Comparison of ENCODE assay signal across 22 mouse cellular contexts in the genomic region with DNA sequence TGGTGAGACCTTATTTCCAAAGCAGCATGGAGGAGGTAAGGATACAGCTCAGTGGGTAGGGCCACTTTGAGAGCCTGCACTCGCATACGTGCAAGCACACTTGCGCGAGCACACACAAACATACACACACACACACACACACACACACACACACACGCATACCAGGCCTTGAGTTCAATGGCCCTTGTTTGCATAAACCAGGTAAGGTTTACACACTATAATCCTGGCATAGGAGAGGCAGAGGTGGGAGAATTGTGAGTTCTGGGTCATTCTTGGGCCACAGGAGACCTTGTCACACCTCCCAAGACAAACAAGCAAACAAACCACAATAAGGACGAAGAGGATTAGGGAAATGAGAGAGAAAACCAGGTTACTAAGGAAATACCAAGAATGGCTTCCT. TPM values are rescaled to one million over a fixed set of nuclear protein-coding genes. Genes with fewer than 3 reads are reported as not detected.
DNase-seq lines count a peak whose midpoint lies in the region; ATAC-seq and TF ChIP-seq lines count a peak whose summit lies in the region.
"Had no signal": no experiment of that assay in that cellular context is flagged by ENCODE, and none has a peak within 500 bp of the region (broad histone marks: within the 10 kb centered on the region; RNA-seq: fewer than 3 reads in every experiment).

No protein-coding gene starts in this region.

- H3K4me1 ChIP-seq in heart, embryonic 16.5 days (ENCODE audit: control insufficient read depth, insufficient read depth, low read length) = peaks cover 23% of the 10 kb centered on the region
- peaks cover 14% of the 10 kb centered on the region for H3K4me1 ChIP-seq in stomach, embryonic 16.5 days (ENCODE audit: control insufficient read depth, insufficient read depth, low read length)
- peaks cover 7% of the 10 kb centered on the region; the same call in 1 of the 2 replicates for H3K4me1 ChIP-seq in hindbrain, embryonic 13.5 days (replicated peaks)
- H3K4me1 ChIP-seq: forebrain, embryonic 10.5 days; limb, embryonic 13.5 days; liver, embryonic 13.5 days; midbrain, embryonic 12.5 days had no signal

- intact Hi-C loops in gastrocnemius, adult 2 months (cut with DNase I) = no loop called here
- intact Hi-C loops in heart, postnatal 25 days (cut with DNase I) = no loop called here

- peak overlapping the region; percentile 97 for H3K27ac ChIP-seq in gastrocnemius, adult 2 months
- H3K27ac ChIP-seq in heart, embryonic 16.5 days (ENCODE audit: low read length) = peak overlapping the region; percentile 86
- no peak overlapping the region for H3K27ac ChIP-seq in stomach, embryonic 16.5 days (ENCODE audit: low read length)
- no peak overlapping the region for H3K27ac ChIP-seq in hindbrain, embryonic 13.5 days
- H3K27ac ChIP-seq: forebrain, embryonic 10.5 days; hindbrain, embryonic 14.5 days; limb, embryonic 13.5 days; liver, embryonic 13.5 days; midbrain, embryonic 12.5 days had no signal

- 89% methylated on average over 6 of the region's 6 CpGs for WGBS in heart, embryonic 16.5 days
- 69% methylated on average over 6 of the region's 6 CpGs for WGBS in stomach, embryonic 16.5 days
- WGBS in hindbrain, embryonic 13.5 days = 90% methylated on average over 6 of the region's 6 CpGs

- H3K4me3 ChIP-seq in gastrocnemius, adult 2 months = peak overlapping the region; percentile 19
- no peak overlapping the region for H3K4me3 ChIP-seq in heart, embryonic 16.5 days (ENCODE audit: low read length)
- no peak overlapping the region for H3K4me3 ChIP-seq in stomach, embryonic 16.5 days (replicated peaks; ENCODE audit: low read length)
- H3K4me3 ChIP-seq in hindbrain, embryonic 13.5 days = no peak overlapping the region
- H3K4me3 ChIP-seq: forebrain, embryonic 10.5 days; limb, embryonic 13.5 days; liver, embryonic 13.5 days; midbrain, embryonic 12.5 days had no signal

- no peak for TF ChIP-seq CTCF in gastrocnemius, adult 2 months (IDR thresholded peaks at IDR 0.05)

- H3K4me2 ChIP-seq in heart, embryonic 16.5 days (ENCODE audit: low read depth, low read length) = peak overlapping the region; percentile 29; the same call in 1 of the 2 replicates
- no peak overlapping the region for H3K4me2 ChIP-seq in stomach, embryonic 16.5 days (ENCODE audit: low read depth, low read length)
- no peak overlapping the region for H3K4me2 ChIP-seq in hindbrain, embryonic 13.5 days
- H3K4me2 ChIP-seq: hindbrain, embryonic 14.5 days; limb, embryonic 13.5 days; liver, embryonic 13.5 days; midbrain, embryonic 12.5 days had no signal

- no peak for DNase-seq in gastrocnemius, adult 2 months
- no peak for DNase-seq in gastrocnemius, postnatal 25 days
- no peak for DNase-seq in heart, postnatal 25 days (ENCODE audit: low spot score)
- DNase-seq in lung, adult 18-20 months = peak; percentile 47 to 74
- DNase-seq in lung, postnatal 25 days (ENCODE audit: low spot score) = no peak
- DNase-seq: adrenal gland, adult 8-10 months; cerebellum, adult 8-10 months; forebrain, postnatal 0 days; liver, embryonic 13.5 days; retina, postnatal 1 day; right cerebral cortex, postnatal 4 days; thymus, postnatal 25 days had no signal

- H3K9me3 ChIP-seq in heart, embryonic 16.5 days (replicated peaks; ENCODE audit: control insufficient read depth, low read length) = no peaks in the 10 kb centered on the region
- no peaks in the 10 kb centered on the region for H3K9me3 ChIP-seq in stomach, embryonic 16.5 days (replicated peaks; ENCODE audit: control insufficient read depth, low read length)
- H3K9me3 ChIP-seq in hindbrain, embryonic 13.5 days = no peaks in the 10 kb centered on the region
- H3K9me3 ChIP-seq: forebrain, embryonic 10.5 days; liver, embryonic 13.5 days; midbrain, embryonic 12.5 days had no signal

- H3K27me3 ChIP-seq in heart, embryonic 16.5 days (ENCODE audit: control insufficient read depth, insufficient read depth, low read length) = no peaks in the 10 kb centered on the region
- H3K27me3 ChIP-seq in stomach, embryonic 16.5 days (ENCODE audit: control insufficient read depth, insufficient read depth, low read length) = no peaks in the 10 kb centered on the region
- H3K27me3 ChIP-seq in hindbrain, embryonic 13.5 days = no peaks in the 10 kb centered on the region
- H3K27me3 ChIP-seq: limb, embryonic 13.5 days; liver, embryonic 13.5 days; midbrain, embryonic 12.5 days; Patski had no signal

- H3K36me3 ChIP-seq in heart, embryonic 16.5 days (ENCODE audit: control insufficient read depth, insufficient read depth) = peaks cover 20% of the 10 kb centered on the region
- 0 out of 2 replicates have a peak, but pooled peaks cover 2% of the 10 kb centered on the region for H3K36me3 ChIP-seq in stomach, embryonic 16.5 days (ENCODE audit: control insufficient read depth, insufficient read depth, low read length)
- peaks cover 23% of the 10 kb centered on the region for H3K36me3 ChIP-seq in hindbrain, embryonic 13.5 days
- H3K36me3 ChIP-seq: liver, embryonic 13.5 days had no signal

- H3K9ac ChIP-seq in heart, embryonic 16.5 days (ENCODE audit: low read length) = 0 out of 2 replicates have a peak overlapping the region, but pooled peaks have one; percentile 22
- no peak overlapping the region for H3K9ac ChIP-seq in stomach, embryonic 16.5 days (ENCODE audit: low read length)
- H3K9ac ChIP-seq in hindbrain, embryonic 13.5 days = no peak overlapping the region
- H3K9ac ChIP-seq: forebrain, postnatal 0 days; hindbrain, embryonic 14.5 days; limb, embryonic 13.5 days; liver, embryonic 13.5 days; midbrain, embryonic 12.5 days had no signal

- no peak for ATAC-seq in heart, embryonic 16.5 days (replicated peaks; ENCODE audit: extremely low read depth, insufficient read depth, low FRiP score)
- peak; percentile 64; the same call in 1 of the 2 replicates for ATAC-seq in stomach, embryonic 16.5 days (ENCODE audit: insufficient read depth, low FRiP score)
- no peak for ATAC-seq in hindbrain, embryonic 13.5 days (ENCODE audit: low FRiP score)
- ATAC-seq: CD4-positive, CD25-positive, alpha-beta regulatory T cell, adult 4 months; forebrain, postnatal 0 days had no signal

RNA-seq across cellular contexts. Expression of gene Rilpl1, which starts 22.0 kb away (rescaled TPM):
- 100 to 1,000 TPM; 243 to 286 TPM for total RNA-seq in gastrocnemius, adult 2 months (2021)
- total RNA-seq in gastrocnemius, postnatal 25 days (2021) = 100 to 1,000 TPM; 121 to 144 TPM
- polyA plus RNA-seq in heart, embryonic 16.5 days (2015; fragmentation: Nextera tagmentation; extraction: Ambion mirVana) = 27.7 and 28.2 TPM in 2 replicates
- 100 to 1,000 TPM; 191 to 222 TPM for total RNA-seq in heart, postnatal 25 days (2021)
- 8.9 and 11.0 TPM in 2 replicates for polyA plus RNA-seq in stomach, embryonic 16.5 days (2015; fragmentation: Nextera tagmentation; extraction: Ambion mirVana)
- polyA plus RNA-seq in hindbrain, embryonic 13.5 days (2015; fragmentation: Nextera tagmentation; extraction: Ambion mirVana) = 11.5 and 12.1 TPM in 2 replicates
- total RNA-seq: granulocyte monocyte progenitor cell, adult 5-6 weeks had no signal

RNA-seq across cellular contexts. Expression of gene Snrnp35, which starts 26.3 kb away (rescaled TPM):
- total RNA-seq in gastrocnemius, adult 2 months (2021) = 10 to 100 TPM; 27.7 to 33.1 TPM
- total RNA-seq in gastrocnemius, postnatal 25 days (2021) = 10 to 100 TPM; 23.0 to 23.8 TPM
- 23.2 and 24.1 TPM in 2 replicates for polyA plus RNA-seq in heart, embryonic 16.5 days (2015; fragmentation: Nextera tagmentation; extraction: Ambion mirVana)
- total RNA-seq in heart, postnatal 25 days (2021) = 10 to 100 TPM; 10.0 to 12.7 TPM
- 22.0 and 24.3 TPM in 2 replicates for polyA plus RNA-seq in stomach, embryonic 16.5 days (2015; fragmentation: Nextera tagmentation; extraction: Ambion mirVana)
- polyA plus RNA-seq in hindbrain, embryonic 13.5 days (2015; fragmentation: Nextera tagmentation; extraction: Ambion mirVana) = 22.5 and 27.5 TPM in 2 replicates

RNA-seq across cellular contexts. Expression of gene Rilpl2, which starts 31.0 kb away (rescaled TPM):
- 1 to 10 TPM; 4.6 to 4.7 TPM for total RNA-seq in gastrocnemius, adult 2 months (2021)
- total RNA-seq in gastrocnemius, postnatal 25 days (2021) = 1 to 10 TPM; 3.9 to 5.1 TPM
- 19.2 and 21.3 TPM in 2 replicates for polyA plus RNA-seq in heart, embryonic 16.5 days (2015; fragmentation: Nextera tagmentation; extraction: Ambion mirVana)
- total RNA-seq in heart, postnatal 25 days (2021) = 1 to 10 TPM; 7.9 to 9.4 TPM
- 27.4 and 32.0 TPM in 2 replicates for polyA plus RNA-seq in stomach, embryonic 16.5 days (2015; fragmentation: Nextera tagmentation; extraction: Ambion mirVana)
- 21.2 and 23.8 TPM in 2 replicates for polyA plus RNA-seq in hindbrain, embryonic 13.5 days (2015; fragmentation: Nextera tagmentation; extraction: Ambion mirVana)

RNA-seq across cellular contexts. Expression of gene Tmed2, which starts 31.3 kb away (rescaled TPM):
- total RNA-seq in gastrocnemius, adult 2 months (2021) = 100 to 1,000 TPM; 144 to 170 TPM
- 100 to 1,000 TPM; 145 to 151 TPM for total RNA-seq in gastrocnemius, postnatal 25 days (2021)
- polyA plus RNA-seq in heart, embryonic 16.5 days (2015; fragmentation: Nextera tagmentation; extraction: Ambion mirVana) = 435 and 443 TPM in 2 replicates
- total RNA-seq in heart, postnatal 25 days (2021) = 100 to 1,000 TPM; 165 to 178 TPM
- 641 and 673 TPM in 2 replicates for polyA plus RNA-seq in stomach, embryonic 16.5 days (2015; fragmentation: Nextera tagmentation; extraction: Ambion mirVana)
- 360 and 367 TPM in 2 replicates for polyA plus RNA-seq in hindbrain, embryonic 13.5 days (2015; fragmentation: Nextera tagmentation; extraction: Ambion mirVana)

RNA-seq across cellular contexts. Expression of gene Ddx55, which starts 43.5 kb away (rescaled TPM):
- 1 to 10 TPM; 4.5 to 4.8 TPM for total RNA-seq in gastrocnemius, adult 2 months (2021)
- total RNA-seq in gastrocnemius, postnatal 25 days (2021) = 1 to 10 TPM; 4.3 to 4.8 TPM
- polyA plus RNA-seq in heart, embryonic 16.5 days (2015; fragmentation: Nextera tagmentation; extraction: Ambion mirVana) = 8.4 and 8.7 TPM in 2 replicates
- total RNA-seq in heart, postnatal 25 days (2021) = 1 to 10 TPM; 5.4 to 6.0 TPM
- polyA plus RNA-seq in stomach, embryonic 16.5 days (2015; fragmentation: Nextera tagmentation; extraction: Ambion mirVana) = 12.5 and 15.1 TPM in 2 replicates
- polyA plus RNA-seq in hindbrain, embryonic 13.5 days (2015; fragmentation: Nextera tagmentation; extraction: Ambion mirVana) = 26.4 and 27.5 TPM in 2 replicates

Comparison
In these comparisons a context has a peak if more than half of its experiments do, and no peak if none do; other contexts are left out.
1. DNase-seq: peak in lung, adult 18-20 months (2 of 2); none in gastrocnemius, adult 2 months (single experiment), gastrocnemius, postnatal 25 days (single experiment), heart, postnatal 25 days (single experiment) and lung, postnatal 25 days (single experiment).
2. H3K27ac ChIP-seq: peak in gastrocnemius, adult 2 months (single experiment) and heart, embryonic 16.5 days (single experiment); none in stomach, embryonic 16.5 days (single experiment) and hindbrain, embryonic 13.5 days (single experiment).